Mouse (Mus musculus) embryonic facial prominence, embryonic 14.5 days (tissue): ENCODE measurements at regions not wholly inside any gene's neighbourhood (a gene's known extent, or its start where the extent isn't known, plus 50 kb on each side); places are given as distances from the start of the nearest gene placed in this dataset.

Experiments used
- ATAC-seq: fragments of 200-750 bp; cut with Nextera tagmentation; 2 replicates; pipeline ENCODE4 v1.8.0; 2017; ENCODE audit warnings: low read depth, moderate number of reproducible peaks, moderate TSS enrichment
- DNase-seq: peaks from one replicate; pipeline ENCODE4 v3.0.0-alpha.2; 2015; ENCODE audit warnings: low spot score
- H3K27ac ChIP-seq: fragments of 300-500 bp; sonication (generic); replicated peaks from 2 replicates; pipeline ENCODE4 v1.5.1; 2014; ENCODE audit warnings: low read depth, mild to moderate bottlenecking, low read length, moderate library complexity
- H3K27me3 ChIP-seq: fragments of 300-500 bp; sonication (generic); replicated peaks from 2 replicates; pipeline ENCODE4 v1.6.1; 2014; ENCODE audit warnings: low read length; ENCODE audit not compliant: control insufficient read depth, insufficient read depth
- H3K36me3 ChIP-seq: fragments of 300-500 bp; sonication (generic); 2 replicates; pipeline ENCODE4 v1.6.1; 2014; ENCODE audit warnings: low read length, mixed read lengths; ENCODE audit not compliant: control insufficient read depth, insufficient read depth
- H3K4me1 ChIP-seq: fragments of 300-500 bp; sonication (generic); 2 replicates; pipeline ENCODE4 v1.6.1; 2014; ENCODE audit warnings: antibody characterized with exemption, low read length; ENCODE audit not compliant: control insufficient read depth, insufficient read depth
- H3K4me2 ChIP-seq: fragments of 300-500 bp; sonication (generic); 2 replicates; pipeline ENCODE4 v1.6.1; 2014; ENCODE audit warnings: low read depth, mild to moderate bottlenecking, low read length, moderate library complexity, mixed read lengths
- H3K4me3 ChIP-seq: fragments of 300-500 bp; sonication (generic); 2 replicates; pipeline ENCODE4 v1.5.1; 2014; ENCODE audit warnings: low read depth, mild to moderate bottlenecking, low read length
- H3K9ac ChIP-seq: fragments of 300-500 bp; sonication (generic); 2 replicates; pipeline ENCODE4 v1.6.1; 2014; ENCODE audit warnings: low read depth, mild to moderate bottlenecking, low read length, moderate library complexity, mixed read lengths
- H3K9me3 ChIP-seq: fragments of 300-500 bp; sonication (generic); 2 replicates; pipeline ENCODE4 v1.6.1; 2016; ENCODE audit warnings: low read length; ENCODE audit not compliant: control insufficient read depth
- WGBS: fragments of 180-500 bp; shearing (Covaris S2); extraction: QIAGEN DNeasy Blood & Tissue Kit; methylation state at CpG from one replicate; pipeline ENCODE4 v1.1.7; 2014; 5-methylcytosine and 5-hydroxymethylcytosine counted together

GRCm38 (mm10) chr15:56062576-56062975 lies 1414.8 kb downstream of the Slc22a22 start:
- Histone ChIP-seq H3K4me1 (no peaks in the 10 kb centered on the region), H3K27ac (no peak overlapping the region), H3K4me3 (no peak overlapping the region), H3K4me2 (no peak overlapping the region), H3K27me3 (no peaks in the 10 kb centered on the region), H3K36me3 (no peaks in the 10 kb centered on the region), H3K9ac (no peak overlapping the region), H3K9me3 (no peaks in the 10 kb centered on the region)
- WGBS: 51% methylated on average over 3 of the region's 3 CpGs
- no peak for DNase-seq
- ATAC-seq: no peak

DNA sequence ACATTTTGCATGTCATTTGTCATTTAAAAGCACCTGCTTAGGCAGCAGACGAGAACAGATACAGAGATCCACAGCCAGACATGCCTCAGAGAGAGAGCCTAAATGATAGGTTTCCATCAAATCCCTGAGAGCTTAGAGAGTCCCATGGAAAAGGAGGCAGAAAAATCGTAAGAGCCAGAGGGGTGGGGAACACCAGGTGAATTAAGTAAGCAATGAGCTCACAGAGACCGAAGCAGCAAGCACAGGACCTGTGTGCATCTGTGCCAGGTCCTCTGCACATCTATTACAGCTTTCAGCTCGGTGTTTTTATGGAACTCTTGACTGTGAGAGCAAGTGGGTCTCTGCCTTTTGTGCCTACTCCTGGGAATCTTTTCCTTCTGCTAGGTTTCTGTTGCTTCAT lies 1416.1 kb downstream of the Slc22a22 start:
- no peak overlapping the region for H3K4me3 ChIP-seq
- no peaks in the 10 kb centered on the region for H3K36me3 ChIP-seq
- DNase-seq: no peak
- WGBS: 68% methylated on average over 4 of the region's 4 CpGs
- H3K4me1 ChIP-seq: no peaks in the 10 kb centered on the region
- ATAC-seq: no peak
- no peaks in the 10 kb centered on the region for H3K27me3 ChIP-seq
- H3K9ac ChIP-seq: no peak overlapping the region
- H3K9me3 ChIP-seq: no peaks in the 10 kb centered on the region
- no peak overlapping the region for H3K4me2 ChIP-seq
- H3K27ac ChIP-seq: no peak overlapping the region

DNA sequence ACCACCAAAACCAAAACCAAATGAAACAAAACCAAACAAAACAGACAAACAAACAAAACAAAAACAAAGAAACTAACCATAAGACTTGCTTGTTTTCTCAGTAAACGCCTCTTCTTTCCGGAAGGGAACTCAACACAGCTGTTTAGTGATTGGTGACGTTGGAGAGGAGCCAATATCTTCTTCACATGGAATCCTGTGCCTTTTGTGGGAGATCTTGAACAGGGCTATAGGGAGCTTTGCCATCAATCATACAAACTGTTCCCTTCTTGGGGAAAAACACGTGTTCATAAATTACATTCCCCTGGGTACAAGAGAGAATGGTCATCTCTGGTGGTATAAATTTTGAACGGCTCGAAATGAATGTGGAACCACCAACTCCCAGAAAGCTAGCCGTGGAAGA lies 1426.7 kb downstream of the Slc22a22 start:
- no peak overlapping the region for H3K27ac ChIP-seq
- ATAC-seq: no peak
- H3K9me3 ChIP-seq: no peaks in the 10 kb centered on the region
- no peak overlapping the region for H3K9ac ChIP-seq
- H3K4me2 ChIP-seq: no peak overlapping the region
- no peaks in the 10 kb centered on the region for H3K4me1 ChIP-seq
- DNase-seq: no peak
- H3K27me3 ChIP-seq: no peaks in the 10 kb centered on the region
- H3K36me3 ChIP-seq: no peaks in the 10 kb centered on the region
- no peak overlapping the region for H3K4me3 ChIP-seq
- 56% methylated on average over 7 of the region's 7 CpGs for WGBS

DNA sequence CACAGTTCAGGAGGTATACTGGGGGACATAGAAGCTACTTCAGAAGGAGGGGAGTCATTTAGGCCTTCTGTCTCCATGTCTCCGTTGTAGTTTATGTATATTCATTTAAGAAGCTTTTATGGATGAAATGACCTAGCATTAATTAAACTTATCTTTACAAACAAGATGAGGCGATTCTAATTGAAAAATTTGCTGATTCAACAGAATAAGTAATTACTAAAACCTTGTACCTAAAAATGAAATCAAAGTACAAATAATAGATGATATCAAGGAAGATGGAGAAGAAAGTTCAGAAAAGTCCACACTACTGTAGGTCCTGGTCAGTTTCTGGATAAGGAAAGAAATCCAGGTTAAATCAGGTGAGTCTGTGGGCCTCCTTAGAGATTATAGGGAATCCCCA lies 1429.6 kb downstream of the Slc22a22 start:
- Histone ChIP-seq H3K9ac (no peak overlapping the region), H3K27ac (no peak overlapping the region), H3K4me2 (no peak overlapping the region), H3K36me3 (no peaks in the 10 kb centered on the region), H3K4me3 (no peak overlapping the region), H3K9me3 (no peaks in the 10 kb centered on the region), H3K27me3 (no peaks in the 10 kb centered on the region), H3K4me1 (no peaks in the 10 kb centered on the region)
- DNase-seq (no peak), ATAC-seq (no peak)
- 78% methylated on average over 2 of the region's 2 CpGs for WGBS

DNA sequence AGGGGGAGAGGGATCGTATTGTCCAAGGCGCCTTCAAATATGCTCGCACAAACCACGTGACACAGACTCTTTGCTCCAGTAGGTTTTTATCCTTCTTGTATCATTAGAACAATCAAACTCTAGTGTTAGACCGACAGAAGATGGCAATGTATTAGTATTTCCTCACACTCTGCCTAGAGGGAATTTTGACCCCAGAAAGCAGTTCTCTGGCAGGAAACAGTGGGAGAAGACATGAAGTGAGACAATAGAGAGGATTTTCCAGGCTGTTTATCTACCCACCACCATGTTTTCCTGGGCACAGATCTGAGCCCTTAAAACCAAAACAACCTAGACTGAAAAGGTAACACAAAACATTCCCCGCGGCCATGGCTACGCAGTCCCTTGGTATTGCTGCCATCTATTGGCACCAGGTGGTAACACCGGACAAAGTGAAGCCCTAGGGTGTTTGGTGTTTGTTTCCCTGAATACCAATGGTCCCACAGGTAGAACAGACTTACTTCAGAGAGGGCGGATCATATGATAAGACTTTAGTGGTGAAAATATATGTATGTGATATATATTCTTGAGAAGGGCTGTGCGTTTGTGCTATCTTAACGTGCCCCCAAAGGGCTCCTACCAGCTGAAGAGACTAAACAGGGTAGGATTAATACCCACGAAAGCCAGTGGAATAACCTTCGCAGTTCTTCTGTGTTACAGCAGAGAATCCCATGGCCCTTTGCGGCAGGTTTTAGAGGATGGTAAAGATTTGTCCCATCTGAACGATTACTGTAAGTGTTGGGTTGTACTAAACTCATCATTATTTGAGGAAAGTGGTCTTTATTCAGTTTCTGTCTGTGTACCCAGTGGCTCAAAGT lies 1430.5 kb downstream of the Slc22a22 start:
- Histone ChIP-seq H3K36me3 (no peaks in the 10 kb centered on the region), H3K9ac (peak overlapping the region; percentile 52), H3K27me3 (no peaks in the 10 kb centered on the region), H3K4me1 (no peaks in the 10 kb centered on the region), H3K4me3 (peak overlapping the region; percentile 33), H3K27ac (0 out of 2 replicates have a peak overlapping the region, but pooled peaks have one; percentile 10), H3K9me3 (no peaks in the 10 kb centered on the region), H3K4me2 (peak overlapping the region; percentile 56)
- ATAC-seq (peak; percentile 85), DNase-seq (peak; percentile 83)
- WGBS: 28% methylated on average over 16 of the region's 16 CpGs

- Histone ChIP-seq H3K4me1 (no peaks in the 10 kb centered on the region), H3K4me2 (no peak overlapping the region), H3K4me3 (no peak overlapping the region), H3K27ac (no peak overlapping the region), H3K9ac (no peak overlapping the region), H3K27me3 (no peaks in the 10 kb centered on the region), H3K36me3 (no peaks in the 10 kb centered on the region), H3K9me3 (no peaks in the 10 kb centered on the region)
- 84% methylated on average over 10 of the region's 10 CpGs for WGBS
- ATAC-seq (no peak), DNase-seq (no peak)
Observed at GRCm38 (mm10) chr15:56045510-56046245, 1431.7 kb downstream of the Slc22a22 start.

- DNase-seq: peak; percentile 22
- no peak overlapping the region for H3K27ac ChIP-seq
- no peak overlapping the region for H3K9ac ChIP-seq
- H3K4me1 ChIP-seq: no peaks in the 10 kb centered on the region
- 61% methylated on average over 4 of the region's 4 CpGs for WGBS
- no peak overlapping the region for H3K4me3 ChIP-seq
- H3K4me2 ChIP-seq: no peak overlapping the region
- ATAC-seq: no peak
- no peaks in the 10 kb centered on the region for H3K27me3 ChIP-seq
- H3K9me3 ChIP-seq: peaks cover 4% of the 10 kb centered on the region
- H3K36me3 ChIP-seq: no peaks in the 10 kb centered on the region
Observed at GRCm38 (mm10) chr15:56043282-56043681, 1434.1 kb downstream of the Slc22a22 start.

GRCm38 (mm10) chr15:56042449-56042848 lies 1435.0 kb downstream of the Slc22a22 start:
- Histone ChIP-seq H3K36me3 (no peaks in the 10 kb centered on the region), H3K4me1 (no peaks in the 10 kb centered on the region), H3K9ac (no peak overlapping the region), H3K4me2 (no peak overlapping the region), H3K9me3 (peaks cover 9% of the 10 kb centered on the region), H3K27ac (no peak overlapping the region), H3K4me3 (no peak overlapping the region), H3K27me3 (no peaks in the 10 kb centered on the region)
- ATAC-seq (no peak), DNase-seq (no peak)
